In genomic region chr5:45520809-45521110, GRCm38 (mm10) we compare ENCODE assay signal across 8 mouse cellular contexts. TPM values are rescaled to one million over a fixed set of nuclear protein-coding genes. Genes with fewer than 3 reads are reported as not detected.
DNase-seq lines count a peak whose midpoint lies in the region; ATAC-seq and TF ChIP-seq lines count a peak whose summit lies in the region.

No protein-coding gene starts in this region.

- whole genome bisulfite sequencing in lung, adult 2 months, result 8% methylated on average over 5 of the region's 5 CpGs
- 5% methylated on average over 5 of the region's 5 CpGs for WGBS in intestine, embryonic 15.5 days
- WGBS in neural tube, embryonic 13.5 days, result 5% methylated on average over 5 of the region's 5 CpGs

- peaks cover 16% of the 10 kb centered on the region for H3K36me3 ChIP-seq in intestine, embryonic 15.5 days
- peaks cover 23% of the 10 kb centered on the region for H3K36me3 ChIP-seq in neural tube, embryonic 13.5 days

- H3K27ac ChIP-seq in cortical plate, adult 2 months (ENCODE audit: insufficient read depth, low read length), result no peak overlapping the region
- no peak overlapping the region for H3K27ac ChIP-seq in intestine, embryonic 15.5 days
- no peak overlapping the region for H3K27ac ChIP-seq in neural tube, embryonic 13.5 days (replicated peaks)

- no peaks in the 10 kb centered on the region for H3K9me3 ChIP-seq in intestine, embryonic 15.5 days
- H3K9me3 ChIP-seq in neural tube, embryonic 13.5 days, result no peaks in the 10 kb centered on the region

- DNase-seq in lung, adult 2 months, result no peak
- no peak for DNase-seq in lung, postnatal 14 days
- DNase-seq in ovary, postnatal 10 days (ENCODE audit: low spot score), result no peak
- no peak for DNase-seq in retina, postnatal 1 day
- no peak for DNase-seq in cerebellum, adult 11-12 months

- H3K4me2 ChIP-seq in intestine, embryonic 15.5 days (replicated peaks), result peak overlapping the region; percentile 77
- H3K4me2 ChIP-seq in neural tube, embryonic 13.5 days, result peak overlapping the region; percentile 70

- no peak for TF ChIP-seq CTCF in lung, adult 2 months (IDR thresholded peaks at IDR 0.05; ENCODE audit: insufficient read depth, low read length)
- TF ChIP-seq CTCF in cortical plate, adult 2 months (IDR thresholded peaks at IDR 0.05; ENCODE audit: extremely low read depth, insufficient read depth, low read length), result no peak

- TF ChIP-seq POLR2A in lung, adult 2 months (IDR thresholded peaks at IDR 0.05; ENCODE audit: borderline replicate concordance, extremely low read depth, low read depth, low read length), result no peak
- no peak for TF ChIP-seq POLR2A in cortical plate, adult 2 months (IDR thresholded peaks at IDR 0.05; ENCODE audit: extremely low read depth, insufficient read depth, low read length)

- peak overlapping the region; percentile 93 for H3K9ac ChIP-seq in intestine, embryonic 15.5 days
- H3K9ac ChIP-seq in neural tube, embryonic 13.5 days, result peak overlapping the region; percentile 93

- peaks cover 2% of the 10 kb centered on the region; the same call in 1 of the 2 replicates for H3K4me1 ChIP-seq in lung, adult 2 months (ENCODE audit: control insufficient read depth, insufficient read depth, low read length)
- peaks cover 5% of the 10 kb centered on the region for H3K4me1 ChIP-seq in cortical plate, adult 2 months (ENCODE audit: control insufficient read depth, insufficient read depth, low read length)
- H3K4me1 ChIP-seq in intestine, embryonic 15.5 days (replicated peaks), result peaks cover 7% of the 10 kb centered on the region; the same call in 1 of the 2 replicates
- peaks cover 23% of the 10 kb centered on the region for H3K4me1 ChIP-seq in neural tube, embryonic 13.5 days (replicated peaks)

- no peaks in the 10 kb centered on the region for H3K27me3 ChIP-seq in intestine, embryonic 15.5 days (replicated peaks)
- H3K27me3 ChIP-seq in neural tube, embryonic 13.5 days, result no peaks in the 10 kb centered on the region

- peak overlapping the region; percentile 97 for H3K4me3 ChIP-seq in lung, adult 2 months (replicated peaks; ENCODE audit: extremely low read depth, low read depth, low read length)
- peak overlapping the region; percentile 59 for H3K4me3 ChIP-seq in cortical plate, adult 2 months (ENCODE audit: insufficient read depth, low read length)
- peak overlapping the region; percentile 93 for H3K4me3 ChIP-seq in intestine, embryonic 15.5 days (replicated peaks)
- H3K4me3 ChIP-seq in neural tube, embryonic 13.5 days, result peak overlapping the region; percentile 95

- no peak for ATAC-seq in intestine, embryonic 15.5 days
- no peak for ATAC-seq in neural tube, embryonic 13.5 days (ENCODE audit: low read depth)

RNA-seq across cellular contexts. Expression of gene Med28, which starts 0.7 kb away (rescaled TPM):
- polyA plus RNA-seq in lung, adult 2 months (2012; rRNA removed), result 96.6 and 99.9 TPM in 2 replicates
- 128 and 130 TPM in 2 replicates for polyA plus RNA-seq in cortical plate, adult 2 months (2012; rRNA removed)
- polyA plus RNA-seq in intestine, embryonic 15.5 days (2015; fragmentation: Nextera tagmentation; extraction: Ambion mirVana), result 228 and 249 TPM in 2 replicates
- polyA plus RNA-seq in neural tube, embryonic 13.5 days (2015; fragmentation: Nextera tagmentation; extraction: Ambion mirVana), result 261 and 272 TPM in 2 replicates

RNA-seq across cellular contexts. Expression of gene Lap3, which starts 27.6 kb away (rescaled TPM):
- polyA plus RNA-seq in lung, adult 2 months (2012; rRNA removed), result 9.9 and 14.7 TPM in 2 replicates
- 50.7 and 57.8 TPM in 2 replicates for polyA plus RNA-seq in cortical plate, adult 2 months (2012; rRNA removed)
- polyA plus RNA-seq in intestine, embryonic 15.5 days (2015; fragmentation: Nextera tagmentation; extraction: Ambion mirVana), result 118 and 119 TPM in 2 replicates
- polyA plus RNA-seq in neural tube, embryonic 13.5 days (2015; fragmentation: Nextera tagmentation; extraction: Ambion mirVana), result 33.2 and 41.5 TPM in 2 replicates
